Comparison of ENCODE assay signal across 28 mouse cellular contexts in genomic region chr11:105159673-105160360, GRCm38 (mm10). TPM values are rescaled to one million over a fixed set of nuclear protein-coding genes. Genes with fewer than 3 reads are reported as not detected.
DNase-seq lines count a peak whose midpoint lies in the region; ATAC-seq and TF ChIP-seq lines count a peak whose summit lies in the region.
"Had no signal": no experiment of that assay in that cellular context is flagged by ENCODE, and none has a peak within 500 bp of the region (broad histone marks: within the 10 kb centered on the region; RNA-seq: fewer than 3 reads in every experiment).

No protein-coding gene starts in this region.

- no peaks in the 10 kb centered on the region for H3K36me3 ChIP-seq in kidney, adult 2 months (ENCODE audit: control insufficient read depth, insufficient read depth, low read length)
- H3K36me3 ChIP-seq in kidney, embryonic 15.5 days: no peaks in the 10 kb centered on the region
- H3K36me3 ChIP-seq in heart, embryonic 11.5 days (ENCODE audit: control insufficient read depth, insufficient read depth, low read length): no peaks in the 10 kb centered on the region
- H3K36me3 ChIP-seq in hindbrain, embryonic 14.5 days (replicated peaks; ENCODE audit: control insufficient read depth, insufficient read depth): no peaks in the 10 kb centered on the region
- H3K36me3 ChIP-seq: heart, embryonic 12.5 days; stomach, embryonic 15.5 days had no signal

- H3K9me3 ChIP-seq in kidney, embryonic 15.5 days (replicated peaks): peaks cover 14% of the 10 kb centered on the region
- H3K9me3 ChIP-seq in heart, embryonic 11.5 days (replicated peaks; ENCODE audit: control insufficient read depth, low read length): peaks cover 2% of the 10 kb centered on the region; the same call in 1 of the 2 replicates
- H3K9me3 ChIP-seq in hindbrain, embryonic 14.5 days (ENCODE audit: control insufficient read depth, low read length): peaks cover 4% of the 10 kb centered on the region; the same call in 1 of the 2 replicates

- no peak overlapping the region for H3K4me3 ChIP-seq in kidney, adult 2 months (ENCODE audit: insufficient read depth, low read depth, low read length)
- H3K4me3 ChIP-seq in kidney, embryonic 15.5 days (replicated peaks): no peak overlapping the region
- no peak overlapping the region for H3K4me3 ChIP-seq in heart, embryonic 11.5 days (ENCODE audit: low read depth, low read length)
- H3K4me3 ChIP-seq in hindbrain, embryonic 14.5 days (replicated peaks; ENCODE audit: low read length): no peak overlapping the region
- H3K4me3 ChIP-seq: heart, embryonic 12.5 days; limb, embryonic 10.5 days; stomach, embryonic 15.5 days had no signal

- peak; percentile 15 for DNase-seq in kidney, adult 2 months
- DNase-seq in lung, postnatal 25 days (ENCODE audit: low spot score): peak; percentile 6
- no peak for DNase-seq in lung, postnatal 10 days
- DNase-seq in Muller cell, postnatal 12 days (ENCODE audit: inconsistent ontology term): peak; percentile 77
- peak; percentile 37 for DNase-seq in mesoderm, embryonic 11.5 days (ENCODE audit: low read depth, low spot score)
- DNase-seq in hindbrain, embryonic 14.5 days (ENCODE audit: low spot score): no peak
- DNase-seq: adrenal gland, postnatal 10 days; B cell, adult 2 months; cerebellum, adult 2 months; cerebellum, postnatal 36 days; forebrain, postnatal 0 days; gastrocnemius, postnatal 14 days; heart, adult 11 months; heart, postnatal 10 days; kidney, adult 11 months; right cerebral cortex, adult 18-20 months; thymus, postnatal 36 days had no signal

- H3K27me3 ChIP-seq in kidney, adult 2 months (replicated peaks; ENCODE audit: control insufficient read depth, insufficient read depth, low read length): no peaks in the 10 kb centered on the region
- H3K27me3 ChIP-seq in kidney, embryonic 15.5 days: no peaks in the 10 kb centered on the region
- H3K27me3 ChIP-seq in heart, embryonic 11.5 days (ENCODE audit: control insufficient read depth, insufficient read depth, low read length): no peaks in the 10 kb centered on the region
- H3K27me3 ChIP-seq in hindbrain, embryonic 14.5 days (ENCODE audit: control insufficient read depth, insufficient read depth, low read length): no peaks in the 10 kb centered on the region
- H3K27me3 ChIP-seq: stomach, embryonic 15.5 days had no signal

- TF ChIP-seq CTCF in kidney, adult 2 months (conservative IDR thresholded peaks at IDR 0.05; ENCODE audit: insufficient read depth, insufficient read length, low read depth, low read length): no peak

- TF ChIP-seq POLR2A in kidney, adult 2 months (IDR thresholded peaks at IDR 0.05; ENCODE audit: low read depth, low read length): no peak

- H3K27ac ChIP-seq in kidney, adult 2 months (ENCODE audit: insufficient read depth, low read depth, low read length): no peak overlapping the region
- H3K27ac ChIP-seq in kidney, embryonic 15.5 days: no peak overlapping the region
- H3K27ac ChIP-seq in heart, embryonic 11.5 days (ENCODE audit: low read depth, low read length): no peak overlapping the region
- no peak overlapping the region for H3K27ac ChIP-seq in hindbrain, embryonic 14.5 days
- H3K27ac ChIP-seq: kidney, postnatal 0 days; limb, embryonic 10.5 days; stomach, embryonic 15.5 days had no signal

- peaks cover 6% of the 10 kb centered on the region for H3K4me1 ChIP-seq in kidney, adult 2 months (ENCODE audit: control insufficient read depth, insufficient read depth, low read length)
- H3K4me1 ChIP-seq in kidney, embryonic 15.5 days: no peaks in the 10 kb centered on the region
- H3K4me1 ChIP-seq in heart, embryonic 11.5 days (ENCODE audit: control insufficient read depth, insufficient read depth, low read length): no peaks in the 10 kb centered on the region
- no peaks in the 10 kb centered on the region for H3K4me1 ChIP-seq in hindbrain, embryonic 14.5 days (replicated peaks; ENCODE audit: control insufficient read depth, insufficient read depth, low read length)
- H3K4me1 ChIP-seq: stomach, embryonic 15.5 days had no signal

- no peak overlapping the region for H3K9ac ChIP-seq in kidney, embryonic 15.5 days
- no peak overlapping the region for H3K9ac ChIP-seq in heart, embryonic 11.5 days (ENCODE audit: low read depth, low read length)
- H3K9ac ChIP-seq in hindbrain, embryonic 14.5 days: no peak overlapping the region
- H3K9ac ChIP-seq: forebrain, postnatal 0 days; heart, embryonic 12.5 days; stomach, embryonic 15.5 days had no signal

- no peak overlapping the region for H3K4me2 ChIP-seq in kidney, embryonic 15.5 days
- no peak overlapping the region for H3K4me2 ChIP-seq in heart, embryonic 11.5 days
- no peak overlapping the region for H3K4me2 ChIP-seq in hindbrain, embryonic 14.5 days (replicated peaks)
- H3K4me2 ChIP-seq: heart, embryonic 12.5 days; midbrain, embryonic 11.5 days; stomach, embryonic 15.5 days had no signal

- ATAC-seq in kidney, embryonic 15.5 days (replicated peaks; ENCODE audit: low FRiP score): no peak
- ATAC-seq in heart, embryonic 11.5 days (replicated peaks; ENCODE audit: insufficient number of reproducible peaks, low FRiP score, low TSS enrichment): no peak
- ATAC-seq in hindbrain, embryonic 14.5 days (ENCODE audit: low FRiP score): no peak
- ATAC-seq: forebrain, postnatal 0 days had no signal

- WGBS in kidney, adult 2 months: 52% methylated on average over 6 of the region's 6 CpGs
- 63% methylated on average over 6 of the region's 6 CpGs for WGBS in kidney, embryonic 15.5 days
- 66% methylated on average over 6 of the region's 6 CpGs for WGBS in heart, embryonic 11.5 days (ENCODE audit: insufficient replicate concordance)
- WGBS in hindbrain, embryonic 14.5 days: 64% methylated on average over 6 of the region's 6 CpGs

RNA-seq across cellular contexts. Expression of gene Gm10842, which starts 13.1 kb away (rescaled TPM):
- not detected in 2 replicates for polyA plus RNA-seq in kidney, adult 2 months (2012; rRNA removed)
- polyA plus RNA-seq in kidney, embryonic 15.5 days (2015; fragmentation: Nextera tagmentation; extraction: Ambion mirVana): not detected in 2 replicates
- polyA plus RNA-seq in heart, embryonic 11.5 days (2014; fragmentation: Nextera tagmentation; extraction: Ambion mirVana): not detected in 2 replicates
- polyA plus RNA-seq in hindbrain, embryonic 14.5 days (2014; fragmentation: Nextera tagmentation; extraction: Ambion mirVana): not detected in 2 replicates
- polyA plus RNA-seq: cerebellum, adult 2 months; forebrain, postnatal 0 days; heart, embryonic 12.5 days; hindbrain, embryonic 11.5 days; kidney, postnatal 0 days; limb, embryonic 10.5 days; liver, adult 2 months; midbrain, embryonic 11.5 days; midbrain, postnatal 0 days; neural tube, embryonic 14.5 days; stomach, embryonic 15.5 days had no signal

RNA-seq across cellular contexts. Expression of gene Tlk2, which starts 18.8 kb away (rescaled TPM):
- polyA plus RNA-seq in kidney, adult 2 months (2012; rRNA removed): 15.1 and 15.4 TPM in 2 replicates
- 18.1 and 21.1 TPM in 2 replicates for polyA plus RNA-seq in kidney, embryonic 15.5 days (2015; fragmentation: Nextera tagmentation; extraction: Ambion mirVana)
- polyA plus RNA-seq in heart, embryonic 11.5 days (2014; fragmentation: Nextera tagmentation; extraction: Ambion mirVana): 17.3 and 19.3 TPM in 2 replicates
- 26.2 and 27.9 TPM in 2 replicates for polyA plus RNA-seq in hindbrain, embryonic 14.5 days (2014; fragmentation: Nextera tagmentation; extraction: Ambion mirVana)

RNA-seq across cellular contexts. Expression of gene Mettl2, which starts 33.6 kb away (rescaled TPM):
- 9.5 and 9.7 TPM in 2 replicates for polyA plus RNA-seq in kidney, adult 2 months (2012; rRNA removed)
- 45.6 TPM in 2 replicates for polyA plus RNA-seq in kidney, embryonic 15.5 days (2015; fragmentation: Nextera tagmentation; extraction: Ambion mirVana)
- polyA plus RNA-seq in heart, embryonic 11.5 days (2014; fragmentation: Nextera tagmentation; extraction: Ambion mirVana): 28.9 and 33.7 TPM in 2 replicates
- 25.0 and 27.3 TPM in 2 replicates for polyA plus RNA-seq in hindbrain, embryonic 14.5 days (2014; fragmentation: Nextera tagmentation; extraction: Ambion mirVana)

Comparison
In these comparisons a context has a peak if more than half of its experiments do, and no peak if none do; other contexts are left out.
1. DNase-seq: peak in kidney, adult 2 months (single experiment), lung, postnatal 25 days (single experiment), Muller cell, postnatal 12 days (single experiment) and mesoderm, embryonic 11.5 days (single experiment); none in lung, postnatal 10 days (single experiment) and hindbrain, embryonic 14.5 days (single experiment).